ENCODE assay signal across 11 mouse cellular contexts in genomic region chr15:103388556-103389145, GRCm38 (mm10). TPM values are rescaled to one million over a fixed set of nuclear protein-coding genes. Genes with fewer than 3 reads are reported as not detected.
DNase-seq lines count a peak whose midpoint lies in the region; ATAC-seq and TF ChIP-seq lines count a peak whose summit lies in the region.
"Had no signal": no experiment of that assay in that cellular context is flagged by ENCODE, and none has a peak within 500 bp of the region (broad histone marks: within the 10 kb centered on the region; RNA-seq: fewer than 3 reads in every experiment).

No protein-coding gene starts in this region.

- H3K27me3 ChIP-seq in hindbrain, postnatal 0 days (ENCODE audit: insufficient read depth, low read length): no peaks in the 10 kb centered on the region
- H3K27me3 ChIP-seq in hindbrain, embryonic 13.5 days: no peaks in the 10 kb centered on the region
- H3K27me3 ChIP-seq in G1E (ENCODE audit: insufficient read depth, low read length): peaks cover 17% of the 10 kb centered on the region
- H3K27me3 ChIP-seq in lung, embryonic 16.5 days (ENCODE audit: control insufficient read depth, insufficient read depth, low read depth, low read length): no peaks in the 10 kb centered on the region
- H3K27me3 ChIP-seq: midbrain, embryonic 12.5 days had no signal

- H3K9me3 ChIP-seq in hindbrain, postnatal 0 days (ENCODE audit: low read length): no peaks in the 10 kb centered on the region
- H3K9me3 ChIP-seq in hindbrain, embryonic 13.5 days: no peaks in the 10 kb centered on the region
- no peaks in the 10 kb centered on the region for H3K9me3 ChIP-seq in G1E (replicated peaks)
- no peaks in the 10 kb centered on the region for H3K9me3 ChIP-seq in lung, embryonic 16.5 days (ENCODE audit: control insufficient read depth, low read length)
- H3K9me3 ChIP-seq: midbrain, embryonic 12.5 days had no signal

- ATAC-seq in hindbrain, postnatal 0 days: no peak
- no peak for ATAC-seq in hindbrain, embryonic 13.5 days (ENCODE audit: low FRiP score)
- no peak for ATAC-seq in G1E (ENCODE audit: extremely low read depth, insufficient number of reproducible peaks, low FRiP score, poor library complexity, severe bottlenecking)
- peak; percentile 52; the same call in 1 of the 2 replicates for ATAC-seq in lung, embryonic 16.5 days (ENCODE audit: low read depth)
- ATAC-seq: intestine, embryonic 16.5 days had no signal

- no peak overlapping the region for H3K9ac ChIP-seq in hindbrain, postnatal 0 days (replicated peaks; ENCODE audit: low read length)
- no peak overlapping the region for H3K9ac ChIP-seq in hindbrain, embryonic 13.5 days
- no peak overlapping the region for H3K9ac ChIP-seq in lung, embryonic 16.5 days (ENCODE audit: low read length)
- H3K9ac ChIP-seq: midbrain, embryonic 12.5 days had no signal

- H3K4me3 ChIP-seq in hindbrain, postnatal 0 days (ENCODE audit: low read length): no peak overlapping the region
- no peak overlapping the region for H3K4me3 ChIP-seq in hindbrain, embryonic 13.5 days
- H3K4me3 ChIP-seq in G1E (ENCODE audit: low read depth, low read length): no peak overlapping the region
- no peak overlapping the region for H3K4me3 ChIP-seq in lung, embryonic 16.5 days (ENCODE audit: low read length)
- H3K4me3 ChIP-seq: midbrain, embryonic 12.5 days had no signal

- no peak overlapping the region for H3K27ac ChIP-seq in hindbrain, postnatal 0 days
- no peak overlapping the region for H3K27ac ChIP-seq in hindbrain, embryonic 13.5 days
- H3K27ac ChIP-seq in lung, embryonic 16.5 days (ENCODE audit: low read length): no peak overlapping the region
- H3K27ac ChIP-seq: midbrain, embryonic 12.5 days had no signal

- no peaks in the 10 kb centered on the region for H3K4me1 ChIP-seq in hindbrain, postnatal 0 days (ENCODE audit: insufficient read depth, low read length)
- H3K4me1 ChIP-seq in hindbrain, embryonic 13.5 days (replicated peaks): no peaks in the 10 kb centered on the region
- H3K4me1 ChIP-seq in G1E (ENCODE audit: insufficient read depth, low read depth, low read length): no peaks in the 10 kb centered on the region
- H3K4me1 ChIP-seq in lung, embryonic 16.5 days (replicated peaks; ENCODE audit: control insufficient read depth, insufficient read depth, low read length): peaks cover 5% of the 10 kb centered on the region; the same call in 1 of the 2 replicates
- H3K4me1 ChIP-seq: midbrain, embryonic 12.5 days had no signal

- peak; percentile 52 for DNase-seq in hindbrain, postnatal 0 days (ENCODE audit: low spot score)
- peak; percentile 50 for DNase-seq in A20 (ENCODE audit: low read depth, low spot score)
- DNase-seq in G1E (ENCODE audit: low spot score): peak; percentile 18
- no peak for DNase-seq in spleen, postnatal 36 days (ENCODE audit: low spot score in 2 of 2)
- DNase-seq in cerebellum, postnatal 4 days (ENCODE audit: low spot score in 2 of 2): no peak

- 65% methylated on average over 3 of the region's 4 CpGs for WGBS in hindbrain, postnatal 0 days
- 60% methylated on average over 4 of the region's 4 CpGs for WGBS in hindbrain, embryonic 13.5 days
- WGBS in lung, embryonic 16.5 days: 51% methylated on average over 3 of the region's 4 CpGs

- no peak overlapping the region for H3K4me2 ChIP-seq in hindbrain, postnatal 0 days (ENCODE audit: low read depth, low read length)
- H3K4me2 ChIP-seq in hindbrain, embryonic 13.5 days: no peak overlapping the region
- H3K4me2 ChIP-seq in lung, embryonic 16.5 days (ENCODE audit: low read depth, low read length): no peak overlapping the region
- H3K4me2 ChIP-seq: midbrain, embryonic 12.5 days had no signal

- TF ChIP-seq CTCF in hindbrain, postnatal 0 days (IDR thresholded peaks at IDR 0.05; ENCODE audit: low read depth): peak; percentile 71
- no peak for TF ChIP-seq CTCF in G1E (IDR thresholded peaks at IDR 0.05; ENCODE audit: low read depth, low read length)

- H3K36me3 ChIP-seq in hindbrain, postnatal 0 days (ENCODE audit: insufficient read depth, low read length): no peaks in the 10 kb centered on the region
- H3K36me3 ChIP-seq in hindbrain, embryonic 13.5 days: no peaks in the 10 kb centered on the region
- H3K36me3 ChIP-seq in G1E (replicated peaks): no peaks in the 10 kb centered on the region
- no peaks in the 10 kb centered on the region for H3K36me3 ChIP-seq in lung, embryonic 16.5 days (ENCODE audit: control insufficient read depth, insufficient read depth, low read length)
- H3K36me3 ChIP-seq: midbrain, embryonic 12.5 days had no signal

RNA-seq across cellular contexts. Expression of gene Itga5, which starts 22.1 kb away (rescaled TPM):
- 8.2 and 8.3 TPM in 2 replicates for total RNA-seq in hindbrain, postnatal 0 days (2014; rRNA removed)
- 4.9 and 5.0 TPM in 2 replicates for polyA plus RNA-seq in hindbrain, postnatal 0 days (2015; fragmentation: Nextera tagmentation; extraction: Ambion mirVana)
- 8.6 and 8.9 TPM in 2 replicates for polyA plus RNA-seq in hindbrain, embryonic 13.5 days (2015; fragmentation: Nextera tagmentation; extraction: Ambion mirVana)
- total RNA-seq in G1E (2014; fragmentation: Nextera tagmentation) (not detected in 2 replicates), G1E (2017) (0.11 and 0.17 TPM in 2 replicates)
- 0.62 and 0.75 TPM in 2 replicates for polyA plus RNA-seq in G1E (2012)
- 38.8 and 42.3 TPM in 2 replicates for polyA plus RNA-seq in lung, embryonic 16.5 days (2015; fragmentation: Nextera tagmentation; extraction: Ambion mirVana)

RNA-seq across cellular contexts. Expression of gene Gtsf1, which starts 41.6 kb away (rescaled TPM):
- total RNA-seq in hindbrain, postnatal 0 days (2014; rRNA removed): not detected in 2 replicates
- polyA plus RNA-seq in hindbrain, postnatal 0 days (2015; fragmentation: Nextera tagmentation; extraction: Ambion mirVana): 0.26 and 0.65 TPM in 2 replicates
- polyA plus RNA-seq in hindbrain, embryonic 13.5 days (2015; fragmentation: Nextera tagmentation; extraction: Ambion mirVana): not detected in 2 replicates
- total RNA-seq in G1E (2014; fragmentation: Nextera tagmentation): not detected in 2 replicates
- total RNA-seq in G1E (2017): not detected in 2 replicates
- polyA plus RNA-seq in G1E (2012): not detected in 2 replicates
- 0.64 TPM in 1 of 2 replicates, not detected in the other for polyA plus RNA-seq in lung, embryonic 16.5 days (2015; fragmentation: Nextera tagmentation; extraction: Ambion mirVana)
- polyA plus RNA-seq: forebrain, embryonic 11.5 days; intestine, embryonic 16.5 days; midbrain, embryonic 12.5 days; small intestine, adult 2 months had no signal

RNA-seq across cellular contexts. Expression of gene Zfp385a, which starts 48.8 kb away (rescaled TPM):
- total RNA-seq in hindbrain, postnatal 0 days (2014; rRNA removed): 20.6 and 25.8 TPM in 2 replicates
- 19.8 and 23.1 TPM in 2 replicates for polyA plus RNA-seq in hindbrain, postnatal 0 days (2015; fragmentation: Nextera tagmentation; extraction: Ambion mirVana)
- polyA plus RNA-seq in hindbrain, embryonic 13.5 days (2015; fragmentation: Nextera tagmentation; extraction: Ambion mirVana): 18.6 and 19.9 TPM in 2 replicates
- total RNA-seq in G1E (2014; fragmentation: Nextera tagmentation) (74.3 and 92.9 TPM in 2 replicates), G1E (2017) (2.0 TPM in 2 replicates)
- polyA plus RNA-seq in G1E (2012): 483 and 546 TPM in 2 replicates
- 7.6 and 8.6 TPM in 2 replicates for polyA plus RNA-seq in lung, embryonic 16.5 days (2015; fragmentation: Nextera tagmentation; extraction: Ambion mirVana)

RNA-seq across cellular contexts. Expression of gene Gtsf2, which starts 59.6 kb away (rescaled TPM):
- total RNA-seq in hindbrain, postnatal 0 days (2014; rRNA removed): not detected in 2 replicates
- polyA plus RNA-seq in hindbrain, postnatal 0 days (2015; fragmentation: Nextera tagmentation; extraction: Ambion mirVana): 2.1 and 2.3 TPM in 2 replicates
- polyA plus RNA-seq in hindbrain, embryonic 13.5 days (2015; fragmentation: Nextera tagmentation; extraction: Ambion mirVana): not detected in 2 replicates
- not detected in 2 replicates for total RNA-seq in G1E (2014; fragmentation: Nextera tagmentation)
- not detected in 2 replicates for total RNA-seq in G1E (2017)
- polyA plus RNA-seq in G1E (2012): not detected in 2 replicates
- not detected in 2 replicates for polyA plus RNA-seq in lung, embryonic 16.5 days (2015; fragmentation: Nextera tagmentation; extraction: Ambion mirVana)
- polyA plus RNA-seq: intestine, embryonic 16.5 days; midbrain, embryonic 12.5 days; small intestine, adult 2 months had no signal

Comparison
In these comparisons a context has a peak if more than half of its experiments do, and no peak if none do; other contexts are left out.
1. DNase-seq: peak in hindbrain, postnatal 0 days (single experiment), A20 (single experiment) and G1E (single experiment); none in spleen, postnatal 36 days (0 of 2) and cerebellum, postnatal 4 days (0 of 2).
2. RNA of gene Zfp385a, which starts 48.8 kb away (polyA plus RNA-seq): 483 to 546 TPM in G1E; 19.8 to 23.1 TPM in hindbrain, postnatal 0 days, 18.6 to 19.9 TPM in hindbrain, embryonic 13.5 days and 7.6 to 8.6 TPM in lung, embryonic 16.5 days; every median in the first group is over 10 times any median in the second.